Mouse (Mus musculus) kidney, adult 2 months (tissue): ENCODE data around the gene Ppp1r26. TPM values are rescaled to one million over a fixed set of nuclear protein-coding genes. Genes with fewer than 3 reads are reported as not detected.
"Not testable (repeated sequence)": the region's sequence is repeated elsewhere in the genome, so short reads cannot be mapped to it uniquely, and the experiment has no call there.

Source experiments
- DNase-seq: peaks from one replicate; pipeline ENCODE4 v3.0.0; 2021
- H3K27ac ChIP-seq: fragments of 200-500 bp; 2 replicates; pipeline ENCODE4 v1.5.1; 2012; ENCODE audit warnings: low read depth, low read length, control low read depth, inconsistent platforms; ENCODE audit not compliant: insufficient read depth
- H3K27me3 ChIP-seq: fragments of 200-500 bp; replicated peaks from 2 replicates; pipeline ENCODE4 v1.6.1; 2012; ENCODE audit warnings: mild to moderate bottlenecking, moderate library complexity, low read length, inconsistent platforms; ENCODE audit not compliant: control insufficient read depth, insufficient read depth
- H3K36me3 ChIP-seq: fragments of 200-500 bp; 2 replicates; pipeline ENCODE4 v1.6.1; 2012; ENCODE audit warnings: mild to moderate bottlenecking, moderate library complexity, low read length, inconsistent platforms; ENCODE audit not compliant: control insufficient read depth, insufficient read depth
- H3K4me1 ChIP-seq: fragments of 200-500 bp; 2 replicates; pipeline ENCODE4 v1.6.1; 2011; ENCODE audit warnings: low read length; ENCODE audit not compliant: control insufficient read depth, insufficient read depth
- H3K4me3 ChIP-seq: fragments of 200-500 bp; 2 replicates; pipeline ENCODE4 v1.5.1; 2011; ENCODE audit warnings: mild to moderate bottlenecking, low read depth, low read length, control low read depth; ENCODE audit not compliant: insufficient read depth
- CTCF ChIP-seq: fragments of 200-500 bp; conservative IDR thresholded peaks from 2 replicates; pipeline ENCODE4 v1.5.1; 2011; ENCODE audit warnings: low read depth, mild to moderate bottlenecking, control low read depth, low read length, moderate library complexity, mixed read lengths; ENCODE audit not compliant: insufficient read depth, insufficient read length
- POLR2A ChIP-seq: fragments of 200-500 bp; IDR thresholded peaks from one replicate; pipeline ENCODE4 v1.6.1; 2011; ENCODE audit warnings: low read depth, low read length, control low read depth
- WGBS: fragments of 180-500 bp; shearing (Covaris S2); methylation state at CpG from one replicate; pipeline ENCODE4 v1.1.7; 2018; 5-methylcytosine and 5-hydroxymethylcytosine counted together
- polyA plus RNA-seq: library from polyadenylated mRNA; depleted of rRNA; stranded (reverse); fragments of >200 nt; gene quantifications from 2 replicates; pipeline ENCODE4 v1.2.3, GENCODE M21; 2012

The Ppp1r26 gene
- polyA plus RNA-seq, 1 experiment: 4.2 TPM

DNA sequence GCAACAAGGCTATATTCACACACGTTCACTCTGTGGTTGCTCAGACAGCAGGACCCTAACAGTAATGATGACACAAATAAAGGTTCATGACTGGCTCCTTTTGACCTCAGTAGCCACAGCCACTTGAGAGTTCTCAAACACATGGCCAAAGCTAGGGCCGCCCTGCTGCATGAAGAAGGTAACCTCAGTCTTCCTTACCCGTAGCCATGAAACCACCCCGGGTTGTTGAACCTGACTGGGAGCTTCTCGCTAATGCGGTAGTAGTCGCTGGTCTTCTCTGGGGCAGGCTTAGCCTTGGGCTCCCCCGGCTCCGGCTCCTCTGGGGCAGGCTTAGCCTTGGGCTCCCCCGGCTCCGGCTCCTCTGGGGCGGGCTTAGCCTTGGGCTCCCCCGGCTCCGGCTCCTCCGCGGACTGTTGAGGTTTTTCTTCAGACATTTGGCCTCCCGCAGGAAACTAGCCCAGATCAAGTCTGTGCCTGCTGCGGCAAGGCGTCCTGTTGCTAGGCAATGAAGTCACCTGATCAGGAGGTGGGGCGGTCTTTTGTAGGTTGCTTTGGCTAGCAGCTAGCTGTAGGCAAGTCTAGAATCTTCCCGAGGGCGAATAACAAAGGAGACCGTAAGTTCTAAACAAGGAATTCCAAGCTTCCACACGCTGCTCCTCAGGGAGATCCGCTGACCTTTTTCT is 19.4 kb downstream of the Ppp1r26 start, which contains the start of gene 1700007K13Rik:
Gene 1700007K13Rik (minus strand): TSS at position 497 of the 683 bp plus-strand sequence.
- WGBS: 5% methylated on average over 25 of the region's 25 CpGs
- peak; percentile 90 for DNase-seq
- H3K4me3 ChIP-seq: no peak within 1 kb of the TSS

GRCm38 (mm10) chr2:28467860-28468485 is 21.4 kb downstream of the Ppp1r26 start, which contains the start of gene Mrps2:
Gene Mrps2, plus strand, starts transcription at chr2:28468066.
- peaks cover 2% of the 10 kb centered on the region; the same call in 1 of the 2 replicates for H3K36me3 ChIP-seq
- peak within 1 kb of the TSS; percentile 78 for H3K4me3 ChIP-seq
- under 1% methylated on average over 52 of the region's 52 CpGs for WGBS
- TF ChIP-seq POLR2A (peak; percentile 31), CTCF (peak; percentile 80)
- H3K27me3 ChIP-seq: no peaks in the 10 kb centered on the region
- peak; percentile 87 for DNase-seq
- H3K4me1 ChIP-seq: peaks cover 4% of the 10 kb centered on the region; the same call in 1 of the 2 replicates
- H3K27ac ChIP-seq: no peak within 1 kb of the TSS

More for the DNA sequence above, 19.4 kb downstream of the Ppp1r26 start, which contains the start of gene 1700007K13Rik:
- Histone ChIP-seq H3K36me3 (peaks cover 2% of the 10 kb centered on the region; the same call in 1 of the 2 replicates), H3K27ac (no peak within 1 kb of the TSS), H3K4me1 (peaks cover 4% of the 10 kb centered on the region; the same call in 1 of the 2 replicates), H3K27me3 (no peaks in the 10 kb centered on the region)
- no peak for TF ChIP-seq POLR2A
- TF ChIP-seq CTCF: no peak

- H3K36me3 ChIP-seq: peaks cover 2% of the 10 kb centered on the region; the same call in 1 of the 2 replicates
- H3K4me3 ChIP-seq: peak overlapping the region; percentile 78
- no peaks in the 10 kb centered on the region for H3K27me3 ChIP-seq
- TF ChIP-seq POLR2A (no peak), CTCF (no peak)
- WGBS: 55% methylated on average over 18 of the region's 18 CpGs
- DNase-seq: no peak
- no peak overlapping the region for H3K27ac ChIP-seq
- peaks cover 4% of the 10 kb centered on the region; the same call in 1 of the 2 replicates for H3K4me1 ChIP-seq
Measured at GRCm38 (mm10) chr2:28468486-28469225, 22.1 kb downstream of the Ppp1r26 start.

- no peak for DNase-seq
- TF ChIP-seq POLR2A: no peak
- no peak for TF ChIP-seq CTCF
- H3K36me3 ChIP-seq: peaks cover 2% of the 10 kb centered on the region; the same call in 1 of the 2 replicates
- H3K4me3 ChIP-seq: no peak overlapping the region
- no peaks in the 10 kb centered on the region for H3K27me3 ChIP-seq
- H3K27ac ChIP-seq: no peak overlapping the region
- peaks cover 4% of the 10 kb centered on the region; the same call in 1 of the 2 replicates for H3K4me1 ChIP-seq
- 97% methylated on average over 14 of the region's 14 CpGs for WGBS
Measured at GRCm38 (mm10) chr2:28469461-28469860, 22.9 kb downstream of the Ppp1r26 start.

GRCm38 (mm10) chr2:28470591-28470990 is 24.0 kb downstream of the Ppp1r26 start:
- H3K4me1 ChIP-seq: peaks cover 4% of the 10 kb centered on the region; the same call in 1 of the 2 replicates
- TF ChIP-seq POLR2A (no peak), CTCF (no peak)
- peaks cover 2% of the 10 kb centered on the region; the same call in 1 of the 2 replicates for H3K36me3 ChIP-seq
- H3K27me3 ChIP-seq: no peaks in the 10 kb centered on the region
- no peak for DNase-seq
- no peak overlapping the region for H3K27ac ChIP-seq
- H3K4me3 ChIP-seq: no peak overlapping the region
- WGBS: 89% methylated on average over 2 of the region's 2 CpGs

DNA sequence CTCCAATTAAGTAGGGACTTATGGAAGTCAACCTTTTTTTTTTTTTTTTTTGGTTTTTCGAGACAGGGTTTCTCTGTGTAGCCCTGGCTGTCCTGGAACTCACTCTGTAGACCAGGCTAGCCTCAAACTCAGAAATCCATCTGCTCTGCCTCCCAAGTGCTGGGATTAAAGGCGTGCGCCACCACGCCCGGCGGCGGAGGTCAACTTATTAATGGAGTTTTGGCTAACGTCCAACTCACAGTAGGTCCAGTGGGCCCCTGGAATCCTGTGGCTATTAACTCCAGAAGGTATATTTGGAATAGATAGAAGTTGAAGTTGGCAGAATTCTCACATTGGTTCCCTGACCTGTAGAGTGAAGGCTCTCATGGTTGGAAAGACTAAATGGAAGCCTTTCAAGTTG is 25.4 kb downstream of the Ppp1r26 start:
- WGBS: 93% methylated on average over 8 of the region's 8 CpGs
- H3K27me3 ChIP-seq, H3K4me1 ChIP-seq, H3K4me3 ChIP-seq, DNase-seq, H3K36me3 ChIP-seq, H3K27ac ChIP-seq: not testable (repeated sequence)

- H3K27ac ChIP-seq, H3K4me3 ChIP-seq, DNase-seq, H3K27me3 ChIP-seq, H3K4me1 ChIP-seq, H3K36me3 ChIP-seq: not testable (repeated sequence)
- WGBS: 93% methylated on average over 5 of the region's 5 CpGs
Measured at GRCm38 (mm10) chr2:28477993-28478392, 31.4 kb downstream of the Ppp1r26 start.
